Mouse (Mus musculus) T-helper 1 cell (primary cell): ENCODE measurements around the gene Opa3.

Experiments
- in situ Hi-C: fragments of 300-600 bp; cut with MboI, MseI; formaldehyde crosslinking; loops from one replicate; pipeline ENCODE4 v1.15.1; 2025; ENCODE audit warnings: high pct_unique_total_duplicates

Gene Opa3

GRCm38 (mm10) chr7:19227883-19228792 is at the start of gene Opa3:
Gene Opa3 (plus strand): TSS chr7:19228334.
- in situ Hi-C loops = no loop called here

GRCm38 (mm10) chr7:19178443-19179092 is 49.6 kb upstream of the Opa3 start:
- in situ Hi-C loops = loop anchor here (5.0 kb wide), 1 partner anchor 104 kb away; the partner anchor contains the start of genes Ppm1n and Rtn2

- in situ Hi-C loops = loop anchor here (5.0 kb wide), 1 partner anchor 103 kb away; the partner anchor contains the start of genes Ppm1n and Rtn2
These were observed 49.0 kb upstream of the Opa3 start for GRCm38 (mm10) chr7:19179173-19179572.

- in situ Hi-C loops = loop anchor here (5.0 kb wide), 2 partner anchors 37 to 102 kb away; partner anchors contain the start of genes Ppm1n and Rtn2
These were observed 48.2 kb upstream of the Opa3 start for GRCm38 (mm10) chr7:19179936-19180335.

- in situ Hi-C loops = loop anchor here (5.0 kb wide), 1 partner anchor 36 kb away; no protein-coding TSS in a partner anchor
These were observed 47.2 kb upstream of the Opa3 start for GRCm38 (mm10) chr7:19180862-19181429.

- in situ Hi-C loops = loop anchor here (5.0 kb wide), 1 partner anchor 33 kb away; no protein-coding TSS in a partner anchor
These were observed 43.9 kb upstream of the Opa3 start for GRCm38 (mm10) chr7:19184250-19184649.

GRCm38 (mm10) chr7:19184758-19185157 is 43.4 kb upstream of the Opa3 start:
- in situ Hi-C loops = loop anchor here (5.0 kb wide), 1 partner anchor 33 kb away; no protein-coding TSS in a partner anchor

GRCm38 (mm10) chr7:19194676-19195075 is 33.5 kb upstream of the Opa3 start:
- in situ Hi-C loops = no loop called here

- in situ Hi-C loops = no loop called here
These were observed 31.5 kb upstream of the Opa3 start for GRCm38 (mm10) chr7:19196676-19197075.

- in situ Hi-C loops = no loop called here
These were observed 30.1 kb upstream of the Opa3 start for GRCm38 (mm10) chr7:19197985-19198384.

GRCm38 (mm10) chr7:19201660-19202059 is 26.5 kb upstream of the Opa3 start:
- in situ Hi-C loops = no loop called here

- in situ Hi-C loops = no loop called here
These were observed 25.9 kb upstream of the Opa3 start for GRCm38 (mm10) chr7:19202065-19202850.

GRCm38 (mm10) chr7:19208201-19208910 is 19.8 kb upstream of the Opa3 start:
- in situ Hi-C loops = no loop called here

GRCm38 (mm10) chr7:19208944-19209472 is 19.1 kb upstream of the Opa3 start:
- in situ Hi-C loops = no loop called here

- in situ Hi-C loops = no loop called here
These were observed 18.6 kb upstream of the Opa3 start for GRCm38 (mm10) chr7:19209494-19209893.

GRCm38 (mm10) chr7:19210010-19210409 is 18.1 kb upstream of the Opa3 start:
- in situ Hi-C loops = no loop called here

- in situ Hi-C loops = no loop called here
These were observed 17.0 kb upstream of the Opa3 start for GRCm38 (mm10) chr7:19211041-19211675.

- in situ Hi-C loops = no loop called here
These were observed 16.0 kb upstream of the Opa3 start, which contains the start of gene Gpr4 for GRCm38 (mm10) chr7:19211996-19212755. Gene Gpr4 (plus strand): TSS chr7:19212538.

- in situ Hi-C loops = no loop called here
These were observed 14.7 kb upstream of the Opa3 start for GRCm38 (mm10) chr7:19213385-19213784.
